ENCODE assay signal across 8 mouse cellular contexts in the genomic region with DNA sequence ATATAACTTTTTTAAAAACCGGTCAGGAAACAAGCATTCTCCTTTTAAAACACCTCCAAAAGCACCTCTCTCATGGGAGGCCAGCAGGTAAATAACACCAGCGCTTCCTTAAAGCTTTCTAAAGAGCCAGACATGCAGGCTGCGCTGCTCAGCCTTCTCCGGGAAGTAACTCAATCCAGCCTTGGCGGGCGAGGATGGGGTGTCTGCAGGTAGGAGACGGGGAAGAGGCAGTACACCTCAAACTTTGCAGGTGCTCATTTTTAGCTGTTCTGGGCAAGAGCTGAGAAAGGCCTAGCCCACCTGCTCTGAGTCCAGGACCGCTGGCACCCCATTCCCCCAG. TPM values are rescaled to one million over a fixed set of nuclear protein-coding genes. Genes with fewer than 3 reads are reported as not detected.
A peak's percentile ranks its signal among the peaks of the same experiment; 100 is the strongest.
DNase-seq lines count a peak whose midpoint lies in the region; ATAC-seq and TF ChIP-seq lines count a peak whose summit lies in the region.

No protein-coding gene starts in this region.

- TF ChIP-seq CTCF in kidney, postnatal 0 days (IDR thresholded peaks at IDR 0.05; ENCODE audit: low read depth), result no peak

- 0 out of 2 replicates have a peak, but pooled peaks have one; percentile 4 for ATAC-seq in kidney, postnatal 0 days (replicated peaks; ENCODE audit: low FRiP score, low read depth)
- peak; percentile 54 for ATAC-seq in midbrain, embryonic 16.5 days

- H3K27ac ChIP-seq in kidney, postnatal 0 days, result peak overlapping the region; percentile 76; the same call in 1 of the 2 replicates
- H3K27ac ChIP-seq in midbrain, embryonic 16.5 days (ENCODE audit: low read length), result peak overlapping the region; percentile 75; the same call in 1 of the 2 replicates

- 4% methylated on average over 8 of the region's 8 CpGs for WGBS in kidney, postnatal 0 days
- WGBS in midbrain, embryonic 16.5 days, result 6% methylated on average over 8 of the region's 8 CpGs

- H3K4me1 ChIP-seq in kidney, postnatal 0 days (replicated peaks; ENCODE audit: insufficient read depth, low read length), result 0 out of 2 replicates have a peak, but pooled peaks cover 3% of the 10 kb centered on the region
- H3K4me1 ChIP-seq in midbrain, embryonic 16.5 days (ENCODE audit: control insufficient read depth, insufficient read depth, low read length), result peaks cover 15% of the 10 kb centered on the region

- H3K4me2 ChIP-seq in kidney, postnatal 0 days (ENCODE audit: low read length), result peak overlapping the region; percentile 98
- H3K4me2 ChIP-seq in midbrain, embryonic 16.5 days (ENCODE audit: low read length), result peak overlapping the region; percentile 91

- H3K9ac ChIP-seq in kidney, postnatal 0 days (ENCODE audit: low read depth, low read length), result peak overlapping the region; percentile 86
- H3K9ac ChIP-seq in midbrain, embryonic 16.5 days (ENCODE audit: low read depth, low read length), result peak overlapping the region; percentile 93

- H3K4me3 ChIP-seq in kidney, postnatal 0 days (replicated peaks; ENCODE audit: low read depth, low read length), result peak overlapping the region; percentile 91
- peak overlapping the region; percentile 97 for H3K4me3 ChIP-seq in midbrain, embryonic 16.5 days (ENCODE audit: low read depth, low read length)

- H3K27me3 ChIP-seq in kidney, postnatal 0 days (ENCODE audit: insufficient read depth, low read length), result no peaks in the 10 kb centered on the region
- H3K27me3 ChIP-seq in midbrain, embryonic 16.5 days (ENCODE audit: control insufficient read depth, insufficient read depth, low read depth, low read length), result no peaks in the 10 kb centered on the region; the same call in 1 of the 2 replicates

- peak; percentile 23 for DNase-seq in adrenal gland, postnatal 25 days
- no peak for DNase-seq in adrenal gland, postnatal 14 days
- DNase-seq in urinary bladder, postnatal 14 days (ENCODE audit: low spot score), result peak; percentile 36
- DNase-seq in urinary bladder, postnatal 10 days (ENCODE audit: low spot score), result no peak
- DNase-seq in kidney, postnatal 0 days (ENCODE audit: low spot score), result no peak
- DNase-seq in frontal cortex, postnatal 14 days (ENCODE audit: low spot score in 2 of 2), result no peak
- DNase-seq in left cerebral cortex, adult 11 months (ENCODE audit: low spot score), result no peak

- 0 out of 2 replicates have a peak, but pooled peaks cover 4% of the 10 kb centered on the region for H3K36me3 ChIP-seq in kidney, postnatal 0 days (ENCODE audit: insufficient read depth, low read length)
- no peaks in the 10 kb centered on the region; the same call in 1 of the 2 replicates for H3K36me3 ChIP-seq in midbrain, embryonic 16.5 days (ENCODE audit: control insufficient read depth, insufficient read depth, low read length)

- no peaks in the 10 kb centered on the region; the same call in 1 of the 2 replicates for H3K9me3 ChIP-seq in kidney, postnatal 0 days (replicated peaks; ENCODE audit: low read length)
- H3K9me3 ChIP-seq in midbrain, embryonic 16.5 days (replicated peaks; ENCODE audit: control insufficient read depth, low read length, poor library complexity, severe bottlenecking), result no peaks in the 10 kb centered on the region

RNA-seq across cellular contexts. Expression of a gene that starts 0.8 kb away (rescaled TPM):
- total RNA-seq in adrenal gland, postnatal 25 days (2021), result 20.1 and 31.1 TPM in 2 replicates
- total RNA-seq in adrenal gland, postnatal 14 days (2021), result 16.4 and 20.0 TPM in 2 replicates
- polyA plus RNA-seq in kidney, postnatal 0 days (2015; fragmentation: Nextera tagmentation; extraction: Ambion mirVana), result 16.3 and 19.5 TPM in 2 replicates
- 24.0 and 24.6 TPM in 2 replicates for polyA plus RNA-seq in midbrain, embryonic 16.5 days (2015; fragmentation: Nextera tagmentation; extraction: Ambion mirVana)

RNA-seq across cellular contexts. Expression of a gene that starts 55.5 kb away (rescaled TPM):
- 6.7 and 7.0 TPM in 2 replicates for total RNA-seq in adrenal gland, postnatal 25 days (2021)
- total RNA-seq in adrenal gland, postnatal 14 days (2021), result 9.0 and 10.1 TPM in 2 replicates
- polyA plus RNA-seq in kidney, postnatal 0 days (2015; fragmentation: Nextera tagmentation; extraction: Ambion mirVana), result 11.6 and 11.7 TPM in 2 replicates
- 4.2 and 5.1 TPM in 2 replicates for polyA plus RNA-seq in midbrain, embryonic 16.5 days (2015; fragmentation: Nextera tagmentation; extraction: Ambion mirVana)

Comparison
In these comparisons a context has a peak if more than half of its experiments do, and no peak if none do; other contexts are left out.
1. DNase-seq: peak in adrenal gland, postnatal 25 days (single experiment) and urinary bladder, postnatal 14 days (single experiment); none in adrenal gland, postnatal 14 days (single experiment), urinary bladder, postnatal 10 days (single experiment), kidney, postnatal 0 days (single experiment), frontal cortex, postnatal 14 days (0 of 2) and left cerebral cortex, adult 11 months (single experiment).